Mouse (Mus musculus) C2C12 (cell line): Measurements from ENCODE around the gene Mphosph9.

ENCODE experiments used
- CTCF ChIP-seq: IDR thresholded peaks from one replicate; pipeline ENCODE4 v1.5.1; 2011; ENCODE audit not compliant: control insufficient read depth, insufficient read depth, insufficient read length
- MAX ChIP-seq: IDR thresholded peaks from one replicate; pipeline ENCODE4 v1.6.1; 2011; ENCODE audit warnings: mild to moderate bottlenecking, control low read depth

- no peak for TF ChIP-seq CTCF
- TF ChIP-seq MAX: no peak
These were observed 27.0 kb upstream of the Mphosph9 start for GRCm38 (mm10) chr5:124354574-124355424.
